Mouse (Mus musculus) cerebellum, adult (tissue): ENCODE results near the gene Mfap4.

Experiments
- ATAC-seq: cut with Nextera tagmentation; 2 replicates; pipeline ENCODE4 v1.9.2; 2017; ENCODE audit warnings: mild to moderate bottlenecking, moderate library complexity, mixed read lengths; ENCODE audit not compliant: insufficient number of reproducible peaks, low FRiP score, low TSS enrichment

The Mfap4 gene

GRCm38 (mm10) chr11:61504713-61505257 lies 19.6 kb downstream of the Mfap4 start, which contains the start of gene B9d1:
Gene B9d1 (plus strand): TSS chr11:61505144.
- ATAC-seq, result peak; percentile 90

- ATAC-seq, result no peak
Observed at GRCm38 (mm10) chr11:61514953-61515352, 29.7 kb downstream of the Mfap4 start.

GRCm38 (mm10) chr11:61517971-61518370 lies 32.7 kb downstream of the Mfap4 start:
- ATAC-seq, result no peak

- ATAC-seq, result no peak
Observed at GRCm38 (mm10) chr11:61518871-61519270, 33.6 kb downstream of the Mfap4 start.

- ATAC-seq, result no peak
Observed at GRCm38 (mm10) chr11:61519484-61520107, 34.4 kb downstream of the Mfap4 start.

- no peak for ATAC-seq
Observed at GRCm38 (mm10) chr11:61526872-61527271, 41.6 kb downstream of the Mfap4 start.

- ATAC-seq, result peak; percentile 88
Observed at GRCm38 (mm10) chr11:61529268-61529713, 44.1 kb downstream of the Mfap4 start.

GRCm38 (mm10) chr11:61532820-61533219 lies 47.6 kb downstream of the Mfap4 start:
- ATAC-seq, result no peak

- no peak for ATAC-seq
Observed at GRCm38 (mm10) chr11:61533571-61533970, 48.3 kb downstream of the Mfap4 start.

GRCm38 (mm10) chr11:61535530-61535929 lies 50.3 kb downstream of the Mfap4 start:
- no peak for ATAC-seq

GRCm38 (mm10) chr11:61536952-61537351 lies 51.7 kb downstream of the Mfap4 start:
- ATAC-seq, result no peak

- ATAC-seq, result no peak
Observed at GRCm38 (mm10) chr11:61537362-61537761, 52.1 kb downstream of the Mfap4 start.
